Mouse (Mus musculus): ENCODE measurements around the gene Tbxas1.

- TF ChIP-seq CTCF (IDR thresholded peaks at IDR 0.05; ENCODE audit: low read depth) (no peak), EP300 (IDR thresholded peaks at IDR 0.05; ENCODE audit: low read depth) (no peak)
Observed at GRCm38 (mm10) chr6:39057161-39057560, 182.0 kb downstream of the Tbxas1 start.

Measured in liver, embryonic 14.5 days (tissue).